Mouse (Mus musculus) retina, adult 2 months (tissue): ENCODE results near the gene Sfrp4.

Experiments
- DNase-seq: peaks from one replicate; pipeline ENCODE4 v3.0.0-alpha.2; 2012; ENCODE audit warnings: low read depth, low spot score

Sfrp4 gene

GRCm38 (mm10) chr13:19630768-19631709 is 8.1 kb downstream of the Sfrp4 start:
- no peak for DNase-seq

GRCm38 (mm10) chr13:19636131-19636530 is 13.2 kb downstream of the Sfrp4 start:
- no peak for DNase-seq

GRCm38 (mm10) chr13:19640203-19640851 is 17.4 kb downstream of the Sfrp4 start:
- DNase-seq = no peak

GRCm38 (mm10) chr13:19643519-19643918 is 20.6 kb downstream of the Sfrp4 start:
- DNase-seq = no peak

- no peak for DNase-seq
These were observed 21.3 kb downstream of the Sfrp4 start for GRCm38 (mm10) chr13:19644225-19644624.

- DNase-seq = no peak
These were observed 26.9 kb downstream of the Sfrp4 start for GRCm38 (mm10) chr13:19649824-19650223.

GRCm38 (mm10) chr13:19652405-19652804 is 29.5 kb downstream of the Sfrp4 start:
- no peak for DNase-seq

- no peak for DNase-seq
These were observed 45.6 kb downstream of the Sfrp4 start for GRCm38 (mm10) chr13:19668355-19669140.

GRCm38 (mm10) chr13:19674025-19674424 is 51.1 kb downstream of the Sfrp4 start:
- DNase-seq = no peak

- DNase-seq = no peak
These were observed 51.7 kb downstream of the Sfrp4 start for GRCm38 (mm10) chr13:19674601-19675000.
